9 mouse cellular contexts compared by ENCODE assay signal in genomic region chr3:98355344-98356025, GRCm38 (mm10). TPM values are rescaled to one million over a fixed set of nuclear protein-coding genes. Genes with fewer than 3 reads are reported as not detected.
DNase-seq lines count a peak whose midpoint lies in the region; ATAC-seq and TF ChIP-seq lines count a peak whose summit lies in the region.
"Had no signal": no experiment of that assay in that cellular context is flagged by ENCODE, and none has a peak within 500 bp of the region (broad histone marks: within the 10 kb centered on the region; RNA-seq: fewer than 3 reads in every experiment).

No protein-coding gene starts in this region.

- H3K27ac ChIP-seq in lung, postnatal 0 days (ENCODE audit: low read length) = 0 out of 2 replicates have a peak overlapping the region, but pooled peaks have one; percentile 23
- H3K27ac ChIP-seq in forebrain, embryonic 15.5 days (replicated peaks) = no peak overlapping the region
- no peak overlapping the region for H3K27ac ChIP-seq in heart, adult 2 months

- TF ChIP-seq CTCF in lung, postnatal 0 days (IDR thresholded peaks at IDR 0.05) = peak; percentile 28; the same call in 1 of the 2 replicates
- TF ChIP-seq CTCF in heart, adult 2 months (IDR thresholded peaks at IDR 0.05) = no peak

- no peak overlapping the region for H3K9ac ChIP-seq in lung, postnatal 0 days (replicated peaks; ENCODE audit: low read depth)
- no peak overlapping the region for H3K9ac ChIP-seq in forebrain, embryonic 15.5 days (replicated peaks)
- H3K9ac ChIP-seq in heart, adult 2 months (ENCODE audit: low read depth, low read length) = no peak overlapping the region

- no peaks in the 10 kb centered on the region for H3K79me2 ChIP-seq in heart, adult 2 months (replicated peaks; ENCODE audit: control insufficient read depth, insufficient read depth, low read length)

- no peak for TF ChIP-seq POLR2A in heart, adult 2 months (IDR thresholded peaks at IDR 0.05; ENCODE audit: insufficient read depth, low read depth, low read length)

- peak; percentile 84 for ATAC-seq in lung, postnatal 0 days
- peak; percentile 32; the same call in 1 of the 2 replicates for ATAC-seq in forebrain, embryonic 15.5 days (replicated peaks)

- intact Hi-C loops in left cerebral cortex, postnatal 25 days (cut with DNase I) = no loop called here
- intact Hi-C loops in heart, adult 2 months (cut with DNase I) = no loop called here

- H3K9me3 ChIP-seq in lung, postnatal 0 days (ENCODE audit: low read length) = no peaks in the 10 kb centered on the region
- H3K9me3 ChIP-seq in forebrain, embryonic 15.5 days = no peaks in the 10 kb centered on the region

- WGBS in lung, postnatal 0 days = 56% methylated on average over 10 of the region's 10 CpGs
- 55% methylated on average over 10 of the region's 10 CpGs for WGBS in forebrain, embryonic 15.5 days
- 65% methylated on average over 10 of the region's 10 CpGs for WGBS in heart, adult 2 months

- H3K4me3 ChIP-seq in lung, postnatal 0 days (ENCODE audit: low read depth, low read length) = no peak overlapping the region
- no peak overlapping the region for H3K4me3 ChIP-seq in forebrain, embryonic 15.5 days
- no peak overlapping the region for H3K4me3 ChIP-seq in heart, adult 2 months

- H3K4me2 ChIP-seq in lung, postnatal 0 days (replicated peaks; ENCODE audit: low read depth, low read length) = no peak overlapping the region
- H3K4me2 ChIP-seq in forebrain, embryonic 15.5 days (replicated peaks) = no peak overlapping the region
- H3K4me2 ChIP-seq: liver, embryonic 11.5 days had no signal

- peak; percentile 41 for DNase-seq in lung, postnatal 0 days (ENCODE audit: low spot score)
- DNase-seq in lung, postnatal 4 days = no peak
- DNase-seq in mesoderm, embryonic 11.5 days (ENCODE audit: low read depth, low spot score) = peak; percentile 85
- DNase-seq in left cerebral cortex, postnatal 25 days (ENCODE audit: low spot score in 2 of 2) = no peak
- DNase-seq in cerebellum, adult 9-11 months = no peak
- DNase-seq in heart, adult 2 months = no peak
- DNase-seq in adrenal gland, postnatal 25 days = no peak

- peak; percentile 77 for TF ChIP-seq EP300 in lung, postnatal 0 days (IDR thresholded peaks at IDR 0.05)
- TF ChIP-seq EP300 in heart, adult 2 months (IDR thresholded peaks at IDR 0.05; ENCODE audit: insufficient read depth, low read depth, low read length) = no peak

- no peaks in the 10 kb centered on the region for H3K36me3 ChIP-seq in lung, postnatal 0 days (ENCODE audit: insufficient read depth, low read length)
- no peaks in the 10 kb centered on the region for H3K36me3 ChIP-seq in forebrain, embryonic 15.5 days
- no peaks in the 10 kb centered on the region for H3K36me3 ChIP-seq in heart, adult 2 months (ENCODE audit: control insufficient read depth, insufficient read depth, low read length)

- H3K4me1 ChIP-seq in lung, postnatal 0 days (ENCODE audit: insufficient read depth, low read depth, low read length) = no peaks in the 10 kb centered on the region
- H3K4me1 ChIP-seq in forebrain, embryonic 15.5 days = no peaks in the 10 kb centered on the region
- H3K4me1 ChIP-seq in heart, adult 2 months (ENCODE audit: control insufficient read depth, insufficient read depth, low read length) = no peaks in the 10 kb centered on the region

- no peaks in the 10 kb centered on the region for H3K27me3 ChIP-seq in lung, postnatal 0 days (replicated peaks; ENCODE audit: insufficient read depth, low read length)
- no peaks in the 10 kb centered on the region for H3K27me3 ChIP-seq in forebrain, embryonic 15.5 days
- H3K27me3 ChIP-seq in heart, adult 2 months (ENCODE audit: control insufficient read depth, insufficient read depth, low read length) = no peaks in the 10 kb centered on the region

RNA-seq across cellular contexts. Expression of gene Phgdh, which starts 15.7 kb away (rescaled TPM):
- polyA plus RNA-seq in lung, postnatal 0 days (2015; fragmentation: Nextera tagmentation; extraction: Ambion mirVana) = 12.1 and 15.1 TPM in 2 replicates
- polyA plus RNA-seq in forebrain, embryonic 15.5 days (2015; fragmentation: Nextera tagmentation; extraction: Ambion mirVana) = 188 and 194 TPM in 2 replicates
- total RNA-seq in left cerebral cortex, postnatal 25 days (2021) = 10 to 100 TPM; 51.7 to 54.5 TPM
- total RNA-seq in heart, adult 2 months (2021) = 1 to 10 TPM; 1.5 to 1.8 TPM
- 3.7 and 4.5 TPM in 2 replicates for polyA plus RNA-seq in heart, adult 2 months (2012; rRNA removed)
- 15.4 and 17.6 TPM in 2 replicates for total RNA-seq in adrenal gland, postnatal 25 days (2021)

RNA-seq across cellular contexts. Expression of gene Zfp697, which starts 26.8 kb away (rescaled TPM):
- polyA plus RNA-seq in lung, postnatal 0 days (2015; fragmentation: Nextera tagmentation; extraction: Ambion mirVana) = 9.2 and 10.6 TPM in 2 replicates
- 15.5 and 16.0 TPM in 2 replicates for polyA plus RNA-seq in forebrain, embryonic 15.5 days (2015; fragmentation: Nextera tagmentation; extraction: Ambion mirVana)
- 10 to 100 TPM; 33.6 to 34.9 TPM for total RNA-seq in left cerebral cortex, postnatal 25 days (2021)
- total RNA-seq in heart, adult 2 months (2021) = 1 to 10 TPM; 5.9 to 8.1 TPM
- polyA plus RNA-seq in heart, adult 2 months (2012; rRNA removed) = 6.3 and 9.0 TPM in 2 replicates
- total RNA-seq in adrenal gland, postnatal 25 days (2021) = 6.1 and 6.2 TPM in 2 replicates

Comparison
In these comparisons a context has a peak if more than half of its experiments do, and no peak if none do; other contexts are left out.
1. DNase-seq: peak in lung, postnatal 0 days (single experiment) and mesoderm, embryonic 11.5 days (single experiment); none in lung, postnatal 4 days (0 of 2), left cerebral cortex, postnatal 25 days (0 of 2), cerebellum, adult 9-11 months (single experiment), heart, adult 2 months (0 of 2) and adrenal gland, postnatal 25 days (single experiment).